Mouse (Mus musculus): Measurements from ENCODE around the gene Ift140. TPM values are rescaled to one million over a fixed set of nuclear protein-coding genes. Genes with fewer than 3 reads are reported as not detected.

Ift140 gene
- polyA plus RNA-seq, 1 experiment from 2014 or later = 145 TPM

GRCm38 (mm10) chr17:25139960-25140359 is 124.1 kb downstream of the Ift140 start:
- Histone ChIP-seq H3K27ac (ENCODE audit: low read length) (no peak overlapping the region), H3K4me2 (ENCODE audit: low read depth, low read length) (no peak overlapping the region), H3K4me3 (ENCODE audit: low read depth, low read length) (no peak overlapping the region), H3K4me1 (ENCODE audit: control insufficient read depth, low read depth, low read length) (no peaks in the 10 kb centered on the region; the same call in 1 of the 2 replicates), H3K27me3 (ENCODE audit: control insufficient read depth, insufficient read depth, low read depth, low read length) (no peaks in the 10 kb centered on the region), H3K9me3 (replicated peaks; ENCODE audit: control insufficient read depth, low read length) (no peaks in the 10 kb centered on the region), H3K9ac (ENCODE audit: low read depth, low read length) (no peak overlapping the region), H3K36me3 (ENCODE audit: control insufficient read depth, insufficient read depth) (no peaks in the 10 kb centered on the region)
- no peak for ATAC-seq (ENCODE audit: low read depth)
- 59% methylated on average over 4 of the region's 4 CpGs for WGBS (ENCODE audit: insufficient replicate concordance)

Other genes starting within 250 kb of the Ift140 start
- gene Meiob, start 211.8 kb upstream of the Ift140 start, polyA plus RNA-seq (2015; fragmentation: Nextera tagmentation; extraction: Ambion mirVana) = 0.30 and 0.56 TPM in 2 replicates
- gene Hagh, start 175.9 kb upstream of the Ift140 start, polyA plus RNA-seq (2015; fragmentation: Nextera tagmentation; extraction: Ambion mirVana) = 124 and 125 TPM in 2 replicates
- 46.3 and 47.3 TPM in 2 replicates for gene Fahd1, start 165.7 kb upstream of the Ift140 start, polyA plus RNA-seq (2015; fragmentation: Nextera tagmentation; extraction: Ambion mirVana)
- gene Igfals, start 150.1 kb upstream of the Ift140 start, polyA plus RNA-seq (2015; fragmentation: Nextera tagmentation; extraction: Ambion mirVana) = 11.0 and 11.7 TPM in 2 replicates
- gene Nubp2, start 129.7 kb upstream of the Ift140 start, polyA plus RNA-seq (2015; fragmentation: Nextera tagmentation; extraction: Ambion mirVana) = 53.2 and 55.5 TPM in 2 replicates
- 38.9 and 40.3 TPM in 2 replicates for gene Spsb3, start 129.4 kb upstream of the Ift140 start, polyA plus RNA-seq (2015; fragmentation: Nextera tagmentation; extraction: Ambion mirVana)
- 12.1 and 12.2 TPM in 2 replicates for gene Eme2, start 121.0 kb upstream of the Ift140 start, polyA plus RNA-seq (2015; fragmentation: Nextera tagmentation; extraction: Ambion mirVana)
- 48.9 and 50.7 TPM in 2 replicates for gene Mrps34, start 121.0 kb upstream of the Ift140 start, polyA plus RNA-seq (2015; fragmentation: Nextera tagmentation; extraction: Ambion mirVana)
- gene Nme3, start 119.6 kb upstream of the Ift140 start, polyA plus RNA-seq (2015; fragmentation: Nextera tagmentation; extraction: Ambion mirVana) = 46.7 and 54.0 TPM in 2 replicates
- 9.5 and 11.6 TPM in 2 replicates for gene Mapk8ip3, start 79.1 kb upstream of the Ift140 start, polyA plus RNA-seq (2015; fragmentation: Nextera tagmentation; extraction: Ambion mirVana)
- gene Jpt2, start 55.4 kb upstream of the Ift140 start, polyA plus RNA-seq (2015; fragmentation: Nextera tagmentation; extraction: Ambion mirVana) = 52.6 and 53.6 TPM in 2 replicates
- 2.7 and 2.9 TPM in 2 replicates for gene Cramp1l, start 297 bp upstream of the Ift140 start, polyA plus RNA-seq (2015; fragmentation: Nextera tagmentation; extraction: Ambion mirVana)
- 6.2 and 7.3 TPM in 2 replicates for gene Tmem204, start 67.5 kb downstream of the Ift140 start, polyA plus RNA-seq (2015; fragmentation: Nextera tagmentation; extraction: Ambion mirVana)
- 12.2 TPM in 2 replicates for gene Telo2, start 99.9 kb downstream of the Ift140 start, polyA plus RNA-seq (2015; fragmentation: Nextera tagmentation; extraction: Ambion mirVana)
- gene Ptx4, start 104.7 kb downstream of the Ift140 start, polyA plus RNA-seq (2015; fragmentation: Nextera tagmentation; extraction: Ambion mirVana) = not detected in 2 replicates
- 9.9 and 10.3 TPM in 2 replicates for gene Clcn7, start 117.3 kb downstream of the Ift140 start, polyA plus RNA-seq (2015; fragmentation: Nextera tagmentation; extraction: Ambion mirVana)
- 0.04 TPM in 1 of 2 replicates, not detected in the other for gene Ccdc154, start 146.4 kb downstream of the Ift140 start, polyA plus RNA-seq (2015; fragmentation: Nextera tagmentation; extraction: Ambion mirVana)
- not detected in 2 replicates for gene Gm38655, start 159.4 kb downstream of the Ift140 start, polyA plus RNA-seq (2015; fragmentation: Nextera tagmentation; extraction: Ambion mirVana)
- 14.2 and 15.1 TPM in 2 replicates for gene BC003965, start 168.5 kb downstream of the Ift140 start, polyA plus RNA-seq (2015; fragmentation: Nextera tagmentation; extraction: Ambion mirVana)
- gene Unkl, start 172.3 kb downstream of the Ift140 start, polyA plus RNA-seq (2015; fragmentation: Nextera tagmentation; extraction: Ambion mirVana) = 6.8 and 7.9 TPM in 2 replicates
- 17.8 and 19.9 TPM in 2 replicates for gene Gnptg, start 224.0 kb downstream of the Ift140 start, polyA plus RNA-seq (2015; fragmentation: Nextera tagmentation; extraction: Ambion mirVana)
- 14.7 and 15.0 TPM in 2 replicates for gene Tsr3, start 224.1 kb downstream of the Ift140 start, polyA plus RNA-seq (2015; fragmentation: Nextera tagmentation; extraction: Ambion mirVana)
- 0.46 and 0.57 TPM in 2 replicates for gene Baiap3, start 240.3 kb downstream of the Ift140 start, polyA plus RNA-seq (2015; fragmentation: Nextera tagmentation; extraction: Ambion mirVana)